Mouse (Mus musculus) left cerebral cortex, postnatal 10 days (tissue): ENCODE results near the gene Gdf11. TPM values are rescaled to one million over a fixed set of nuclear protein-coding genes. Genes with fewer than 3 reads are reported as not detected.

Source experiments
- DNase-seq, 2 experiments: peaks; one replicate each; pipeline ENCODE4 v3.0.0; 2021 to 2022; ENCODE audit warnings: low spot score in 2 of 2, mixed read lengths in 1 of 2; ENCODE audit errors: extremely low spot score in 1 of 2
- intact Hi-C: fragments of 180-260 bp; cut with DNase I; formaldehyde crosslinking; loops from one replicate; pipeline ENCODE4 v1.15.1; 2025
- total RNA-seq, 2 experiments: library from RNA; stranded (reverse); gene quantifications; 2 replicates each; pipeline ENCODE4 v1.2.3; 2021

The Gdf11 gene
- total RNA-seq, 2 experiments from 2014 or later = 13.2 to 16.2 TPM

DNA sequence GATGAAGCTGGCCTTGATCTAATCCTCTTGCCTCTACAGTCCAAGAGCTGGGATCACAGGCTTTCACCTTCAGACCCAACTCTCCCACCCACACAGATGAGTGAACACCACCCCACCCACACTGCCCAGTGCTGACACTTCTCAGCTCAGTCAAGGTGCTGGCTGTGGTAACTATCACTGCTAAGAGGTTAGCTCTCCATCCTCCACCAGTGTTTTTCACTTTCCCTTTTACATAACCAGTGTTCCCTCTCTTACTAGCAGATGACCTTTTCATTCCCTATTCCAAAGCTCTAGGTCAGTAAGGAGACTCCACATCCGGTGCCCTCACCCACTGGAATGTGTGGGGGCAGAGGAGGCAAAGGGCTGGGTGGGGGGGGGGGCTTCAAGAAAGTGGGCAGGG, 29.7 kb upstream of the Gdf11 start:
- no peak for DNase-seq
- intact Hi-C loops = no loop called here

DNA sequence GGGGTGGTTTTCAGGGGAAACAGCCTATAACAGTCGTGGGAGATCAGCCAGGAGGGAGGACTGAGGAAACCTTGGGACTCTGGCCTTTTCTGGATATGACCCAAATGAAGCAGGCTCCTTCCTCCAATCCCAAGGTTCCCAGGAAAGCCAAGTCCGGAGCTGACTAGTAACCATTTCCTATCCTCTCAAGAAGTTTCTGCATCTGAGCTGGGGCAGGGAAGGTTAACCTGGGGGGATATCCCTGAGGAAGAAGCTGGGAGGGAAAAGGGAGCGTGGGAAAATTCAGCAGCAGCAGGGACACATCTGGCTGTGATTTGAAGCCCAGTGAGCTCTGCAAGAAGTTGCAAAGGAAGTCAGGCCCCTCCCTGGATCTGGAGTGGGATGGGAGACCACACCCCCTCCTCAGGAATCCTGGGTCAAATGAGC, 29.2 kb upstream of the Gdf11 start:
- peak in 1 of 2 experiments; percentile 72 for DNase-seq
- intact Hi-C loops = no loop called here

DNA sequence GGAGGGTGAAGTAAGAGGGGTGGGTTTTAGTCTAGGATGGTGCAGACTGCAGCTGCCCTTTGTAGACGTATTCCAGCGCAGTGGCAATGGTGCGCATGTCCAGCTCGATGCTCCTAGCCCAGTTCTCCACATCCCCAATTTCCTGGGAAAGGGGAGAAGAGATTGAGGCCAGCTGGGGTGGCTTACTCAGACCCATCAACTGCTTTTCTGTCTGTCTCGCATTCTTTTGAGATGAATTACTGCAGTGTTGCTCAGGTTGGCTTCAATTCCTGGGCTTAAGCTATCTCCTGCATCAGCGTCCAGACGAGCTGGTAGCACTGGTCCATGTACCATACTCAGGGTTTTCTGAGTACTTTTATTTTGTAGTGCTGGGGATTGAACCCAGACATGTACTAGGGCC, 28.4 kb upstream of the Gdf11 start:
- no peak for DNase-seq
- intact Hi-C loops = no loop called here

DNA sequence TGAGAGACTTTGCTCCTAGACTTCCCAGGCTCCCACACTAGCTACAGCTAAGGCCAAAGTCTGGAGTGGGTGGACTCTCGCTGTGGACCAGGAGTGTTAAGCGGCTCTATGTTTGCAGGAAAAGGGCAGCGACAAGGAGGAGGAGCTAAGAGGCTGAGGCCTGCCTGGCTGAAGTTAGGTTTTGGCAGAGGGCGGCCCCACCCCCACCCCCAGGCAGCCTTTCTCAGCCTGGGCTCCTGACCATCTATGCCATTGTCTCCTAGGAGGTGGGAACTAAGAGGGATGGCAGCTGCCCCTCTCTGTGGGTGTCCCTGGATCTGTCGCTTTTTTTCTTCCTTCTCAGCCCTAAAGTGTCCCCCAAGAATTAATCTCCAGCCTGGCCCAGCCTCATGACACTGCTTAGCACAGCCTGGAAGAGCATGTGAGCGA, 27.7 kb upstream of the Gdf11 start:
- DNase-seq = no peak
- intact Hi-C loops = no loop called here

DNA sequence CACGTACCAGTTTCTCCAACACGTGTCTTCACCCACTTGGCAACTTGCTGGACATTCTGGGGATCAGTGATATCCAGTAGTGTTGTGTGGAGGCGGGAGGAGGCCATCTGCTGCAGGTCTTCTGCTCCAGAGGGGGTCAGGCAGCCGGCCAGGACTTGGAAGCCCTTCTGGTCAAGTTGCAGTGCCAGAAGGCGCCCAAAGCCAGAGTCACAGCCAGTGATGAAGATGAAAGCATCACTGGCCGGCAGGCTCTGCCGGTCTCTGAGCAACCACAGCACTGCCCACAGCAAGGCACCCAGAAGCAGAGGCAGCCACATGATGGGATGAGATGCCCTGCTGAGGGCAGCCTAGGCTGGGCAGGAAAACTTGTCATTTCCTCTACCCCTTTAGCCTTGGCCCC, 26.7 kb upstream of the Gdf11 start:
- intact Hi-C loops = no loop called here
- peak in 1 of 2 experiments; percentile 80 for DNase-seq

DNA sequence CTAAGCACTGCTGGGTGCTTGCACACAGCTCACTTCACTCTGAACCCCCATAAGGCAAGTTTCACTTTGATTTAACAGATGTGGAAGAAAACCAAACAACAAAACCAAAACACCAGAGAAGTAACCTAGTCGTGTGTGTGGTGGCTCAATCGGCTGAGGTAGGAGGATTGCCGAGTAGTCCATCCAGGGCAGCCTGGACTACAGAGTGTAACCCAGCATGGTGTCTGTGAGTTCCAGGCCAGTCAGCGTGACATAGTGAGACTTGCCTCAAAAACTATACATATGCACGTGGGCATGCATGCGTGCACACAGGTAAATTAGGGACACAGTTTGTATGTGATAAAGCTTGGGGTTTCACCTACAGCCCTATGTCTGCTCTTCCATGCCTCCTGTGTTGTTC, 25.9 kb upstream of the Gdf11 start:
- no peak for DNase-seq
- intact Hi-C loops = no loop called here

DNA sequence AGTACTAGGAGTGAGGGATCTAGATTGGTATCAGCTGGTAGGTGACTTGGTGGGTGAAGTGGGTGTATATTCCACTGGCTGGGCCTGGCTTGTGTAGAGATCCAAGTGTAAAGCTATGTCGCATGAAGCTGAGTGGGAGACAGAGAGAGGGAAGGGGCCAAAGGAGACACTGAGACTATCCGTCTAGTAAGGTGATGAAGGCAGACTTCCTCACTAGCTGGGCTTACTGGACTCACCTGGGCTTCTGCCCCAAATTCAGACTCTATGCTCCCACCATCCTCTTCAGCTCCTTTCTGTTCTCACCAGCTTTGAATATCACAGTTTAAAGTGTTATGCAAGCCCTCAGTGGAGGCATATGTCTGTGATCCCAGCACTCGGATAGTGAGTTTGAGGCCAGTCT, 25.1 kb upstream of the Gdf11 start:
- intact Hi-C loops = no loop called here
- DNase-seq = no peak

DNA sequence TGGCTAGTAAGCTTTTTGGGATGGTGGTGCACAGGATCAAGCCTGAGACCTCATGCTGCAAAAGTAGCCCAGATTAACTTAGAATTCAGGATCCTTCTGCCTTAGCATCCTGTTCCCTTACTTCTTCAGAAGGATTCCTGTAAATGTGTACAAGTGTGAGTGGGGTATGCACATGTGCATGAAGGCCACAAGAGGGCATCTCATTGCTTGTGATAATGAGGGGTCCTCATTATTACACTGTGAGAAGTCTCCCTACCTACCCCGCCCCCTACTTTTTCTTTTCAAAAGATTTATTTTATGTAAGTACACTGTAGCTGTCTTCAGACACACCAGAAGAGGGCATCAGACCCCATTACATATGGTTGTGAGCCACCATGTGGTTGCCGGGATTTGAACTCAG, 24.0 kb upstream of the Gdf11 start:
- no peak for DNase-seq
- intact Hi-C loops = no loop called here

DNA sequence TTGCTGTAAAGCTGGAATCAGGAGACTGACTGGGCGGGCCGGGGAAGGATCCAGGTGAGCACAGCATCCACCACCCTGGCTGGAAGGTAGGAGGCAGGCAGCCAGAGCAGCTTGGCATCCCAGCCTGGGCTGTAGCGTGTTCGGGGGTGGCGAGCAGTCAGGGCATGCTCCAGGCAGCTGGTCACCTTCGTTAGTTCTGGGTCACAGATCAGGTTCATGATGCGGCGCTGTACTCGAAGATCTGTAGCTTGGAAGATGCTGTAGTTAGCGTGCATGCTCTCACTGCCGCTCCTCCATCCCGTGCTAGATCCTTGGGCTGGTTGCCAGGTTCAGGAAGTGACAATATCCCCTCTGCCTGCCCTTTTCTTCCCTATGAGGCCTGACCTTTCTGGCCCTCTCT, 22.2 kb upstream of the Gdf11 start:
- intact Hi-C loops = no loop called here
- peak in 1 of 2 experiments; percentile 40 for DNase-seq

DNA sequence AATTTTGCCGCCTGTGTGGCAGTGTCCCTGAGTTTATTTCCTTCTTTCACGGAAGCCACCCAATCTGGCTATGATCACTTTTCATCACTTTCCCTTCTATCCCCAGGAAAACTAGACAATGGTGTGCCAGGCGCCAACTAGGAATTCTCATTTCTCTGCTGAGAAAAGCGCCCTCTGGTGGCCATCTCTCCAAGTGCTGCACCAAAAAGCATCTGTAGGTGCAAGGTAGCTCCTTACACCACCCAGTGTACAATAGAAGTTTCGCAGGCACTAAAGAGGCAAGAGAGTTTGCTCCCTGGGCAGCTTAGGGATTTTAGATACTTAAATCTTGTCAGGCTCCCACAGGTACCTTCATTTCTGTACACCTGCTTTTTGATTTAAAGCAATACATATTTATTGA, 21.7 kb upstream of the Gdf11 start:
- intact Hi-C loops = no loop called here

DNA sequence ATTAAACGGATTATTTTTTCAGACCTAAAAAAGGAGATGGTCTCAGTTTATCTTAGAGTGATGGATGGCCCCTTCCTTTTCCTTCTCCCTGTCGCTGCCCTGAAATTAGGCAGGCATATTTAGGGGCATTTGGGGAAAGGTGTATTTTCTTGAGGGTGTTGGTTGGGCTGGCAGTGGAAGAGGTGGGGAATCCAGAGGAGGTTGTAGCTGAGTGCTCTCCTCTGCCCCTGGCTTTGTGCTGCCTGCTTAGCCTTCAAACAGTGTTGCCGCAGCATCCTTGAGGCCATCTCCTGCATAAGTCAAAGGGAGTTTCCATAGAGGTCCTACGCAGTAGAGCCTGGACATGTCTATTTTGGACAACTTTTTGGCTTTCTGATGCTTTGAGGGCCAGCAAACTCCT, 21.3 kb upstream of the Gdf11 start:
- no peak for DNase-seq
- intact Hi-C loops = no loop called here

More for the DNA sequence above, 21.7 kb upstream of the Gdf11 start:
- peak; percentile 81 to 87 for DNase-seq

DNA sequence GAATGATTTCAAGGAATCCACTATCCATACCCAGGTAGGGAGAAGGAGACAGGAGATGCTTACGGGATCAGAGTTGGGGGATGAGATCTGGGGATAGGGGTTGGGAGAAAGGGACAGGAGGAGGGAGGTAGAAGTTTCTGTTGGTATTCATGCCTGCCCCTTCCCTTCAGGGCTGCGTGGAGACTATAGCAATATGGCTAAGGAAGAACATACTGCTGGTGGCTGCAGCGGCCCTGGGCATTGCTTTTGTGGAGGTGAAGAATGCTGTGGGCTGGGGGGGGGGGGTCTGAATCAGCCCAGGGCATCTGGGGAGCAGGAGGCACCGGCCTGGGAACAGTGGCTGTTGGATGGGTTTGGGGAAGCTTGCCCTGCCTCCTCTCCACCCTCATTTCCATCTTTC, 20.8 kb upstream of the Gdf11 start:
- intact Hi-C loops = no loop called here
- DNase-seq = no peak

DNA sequence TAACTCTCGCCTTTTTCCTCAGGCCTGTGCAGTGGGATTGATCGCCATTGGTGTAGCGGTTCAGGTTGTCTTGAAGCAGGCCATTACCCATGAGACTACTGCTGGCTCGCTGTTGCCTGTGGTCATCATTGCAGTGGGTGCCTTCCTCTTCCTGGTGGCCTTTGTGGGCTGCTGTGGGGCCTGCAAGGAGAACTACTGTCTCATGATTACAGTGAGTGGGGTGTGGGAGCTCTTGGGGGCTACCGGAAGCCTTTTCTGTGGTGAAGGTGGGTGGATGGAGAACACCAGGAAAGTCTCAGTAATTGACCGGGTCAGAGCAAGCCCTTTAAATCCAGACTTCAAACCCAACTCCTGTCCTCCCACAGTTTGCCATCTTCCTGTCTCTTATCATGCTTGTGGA, 19.9 kb upstream of the Gdf11 start:
- no peak for DNase-seq
- intact Hi-C loops = no loop called here

DNA sequence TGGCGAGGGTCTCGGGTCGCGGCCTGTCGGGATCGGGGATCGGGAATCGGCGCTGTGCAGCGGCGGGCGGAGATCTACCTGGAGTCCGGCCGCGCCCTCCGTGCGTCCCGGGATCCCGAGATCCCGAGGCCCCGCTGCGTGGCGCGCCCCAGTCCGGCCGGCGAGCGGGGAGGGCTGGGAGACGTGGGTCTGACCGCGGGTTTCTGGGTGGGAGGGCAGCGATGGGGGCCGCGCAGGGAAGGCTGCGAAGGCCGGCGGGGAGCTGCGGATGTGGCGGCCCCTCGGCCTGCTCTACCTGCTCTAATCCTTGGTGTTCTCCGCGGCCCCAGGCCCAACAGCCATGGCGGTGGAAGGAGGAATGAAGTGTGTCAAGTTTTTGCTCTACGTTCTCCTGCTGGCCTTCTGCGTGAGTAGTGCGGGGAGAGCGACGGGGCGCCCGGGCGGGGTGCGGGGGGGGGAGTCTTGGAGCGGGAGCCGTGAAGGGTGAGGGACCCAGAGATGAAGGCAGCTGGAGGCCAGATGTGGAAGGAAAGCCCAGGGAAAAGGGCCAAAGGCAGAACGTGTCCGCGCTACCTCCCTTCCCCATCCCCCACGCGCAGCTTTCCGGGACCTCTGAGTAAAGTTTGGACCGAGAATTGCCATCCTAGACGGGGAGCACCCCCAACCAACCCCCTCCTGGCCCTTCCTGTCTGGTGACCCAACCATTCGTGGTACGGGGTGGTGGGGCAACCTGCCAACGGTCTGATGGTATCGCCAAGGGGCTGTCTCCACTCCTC, 18.7 kb upstream of the Gdf11 start:
- peak in 1 of 2 experiments; percentile 79 for DNase-seq
- intact Hi-C loops = no loop called here

DNA sequence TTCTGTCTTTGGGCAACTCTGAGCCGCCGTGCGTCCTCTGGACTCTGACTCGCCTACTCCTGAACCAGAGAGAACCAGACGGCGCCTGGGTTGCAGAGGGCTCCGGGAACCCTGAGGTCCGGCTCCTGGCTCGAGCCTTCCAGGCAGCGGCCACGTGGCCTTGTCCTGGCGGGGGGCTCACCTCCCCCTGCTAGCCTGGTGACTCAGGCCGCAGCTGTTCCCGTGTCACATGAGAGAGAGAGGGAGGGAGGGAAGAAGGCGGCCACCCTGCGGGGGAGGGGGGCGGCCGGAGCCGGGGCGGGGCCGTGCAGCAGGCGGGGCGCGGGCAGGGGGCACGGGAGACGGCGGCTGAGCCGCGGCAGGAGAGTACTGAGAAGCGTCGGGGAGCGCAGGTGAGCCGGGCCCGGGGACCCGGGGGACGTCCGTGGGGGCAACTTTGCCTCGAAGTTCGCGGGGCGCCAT, 18.1 kb upstream of the Gdf11 start:
- intact Hi-C loops = no loop called here
- peak; percentile 69 to 91 for DNase-seq

DNA sequence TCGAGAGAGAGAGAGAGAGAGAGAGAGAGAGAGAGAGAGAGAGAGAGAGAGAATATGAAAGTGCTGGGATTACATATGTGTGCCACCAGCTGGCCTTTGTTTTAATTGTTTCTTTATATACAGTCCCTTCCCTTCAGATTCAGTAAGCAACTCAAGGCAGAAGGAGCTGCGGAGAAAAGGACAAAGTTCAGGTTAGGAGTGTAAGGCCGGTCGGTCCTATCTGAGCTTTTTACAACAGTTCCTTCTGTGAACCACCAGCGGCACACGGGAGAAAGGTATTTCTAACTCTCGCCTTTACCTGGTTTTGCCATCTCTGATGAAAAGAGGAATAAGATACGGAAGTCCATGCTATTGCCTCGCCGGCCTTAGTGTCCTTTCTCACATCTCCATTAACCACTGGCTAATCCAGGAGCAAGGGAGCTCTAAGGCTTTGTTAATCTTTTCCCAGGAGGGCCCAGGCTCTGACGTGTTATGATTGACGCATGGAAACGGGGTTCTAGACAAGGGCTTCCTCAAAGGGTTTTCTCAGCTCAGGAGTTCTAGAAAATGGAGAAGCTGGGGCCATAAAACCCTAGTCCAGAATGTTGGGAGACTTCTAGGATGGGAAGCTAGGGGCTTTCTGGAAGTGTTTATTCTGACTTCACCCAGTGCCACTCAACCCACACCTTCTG, 17.4 kb upstream of the Gdf11 start:
- intact Hi-C loops = no loop called here

DNA sequence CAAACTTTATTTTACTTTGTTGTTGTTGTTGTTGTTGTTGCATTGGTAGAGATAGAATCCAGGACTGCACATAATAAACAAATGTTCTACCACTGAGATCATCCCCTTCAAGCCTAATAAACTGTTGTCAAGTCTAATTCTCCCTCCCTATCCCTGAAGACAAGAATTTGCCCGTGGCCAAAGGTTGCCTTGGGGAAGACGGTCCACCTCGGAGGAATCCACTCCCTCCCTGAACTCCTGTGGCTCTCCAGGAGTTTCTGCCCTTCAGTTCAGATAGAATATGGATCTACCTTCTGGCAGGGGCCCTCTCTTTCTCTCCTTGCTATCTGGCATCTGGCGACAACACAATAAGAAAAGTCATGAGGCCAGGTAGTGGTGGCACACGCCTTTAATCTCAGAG, 13.3 kb upstream of the Gdf11 start:
- no peak for DNase-seq
- intact Hi-C loops = no loop called here

More for the DNA sequence above, 17.4 kb upstream of the Gdf11 start:
- no peak for DNase-seq

DNA sequence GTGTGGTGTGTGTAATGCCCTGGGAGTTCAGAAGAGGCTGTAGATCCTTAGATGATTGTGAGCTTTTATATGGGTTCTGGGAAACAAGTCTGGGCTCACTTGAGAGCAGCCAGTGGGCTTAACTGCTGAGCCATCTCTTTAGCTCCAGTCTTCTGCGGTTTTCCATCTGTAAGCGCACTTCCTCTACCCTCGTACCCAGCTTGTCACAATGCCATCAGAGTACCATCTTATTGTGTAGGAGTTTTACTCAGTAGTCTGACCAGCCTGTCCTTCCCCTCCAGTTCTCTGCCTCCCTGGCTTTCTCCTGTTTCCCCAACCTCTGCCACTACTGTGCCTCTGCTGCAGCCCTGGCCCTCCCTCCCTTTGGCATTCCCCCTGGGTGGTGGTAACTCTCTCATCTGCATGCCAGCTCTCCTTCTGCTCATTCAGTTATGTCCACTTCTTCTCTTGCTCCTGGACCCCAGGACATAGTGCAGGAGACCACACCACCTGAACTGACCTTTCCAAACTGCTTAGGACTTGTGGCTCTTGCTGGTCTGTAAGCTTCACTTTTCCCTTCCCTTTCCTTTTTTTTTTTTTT, 11.0 kb upstream of the Gdf11 start:
- intact Hi-C loops = no loop called here
- DNase-seq = no peak

DNA sequence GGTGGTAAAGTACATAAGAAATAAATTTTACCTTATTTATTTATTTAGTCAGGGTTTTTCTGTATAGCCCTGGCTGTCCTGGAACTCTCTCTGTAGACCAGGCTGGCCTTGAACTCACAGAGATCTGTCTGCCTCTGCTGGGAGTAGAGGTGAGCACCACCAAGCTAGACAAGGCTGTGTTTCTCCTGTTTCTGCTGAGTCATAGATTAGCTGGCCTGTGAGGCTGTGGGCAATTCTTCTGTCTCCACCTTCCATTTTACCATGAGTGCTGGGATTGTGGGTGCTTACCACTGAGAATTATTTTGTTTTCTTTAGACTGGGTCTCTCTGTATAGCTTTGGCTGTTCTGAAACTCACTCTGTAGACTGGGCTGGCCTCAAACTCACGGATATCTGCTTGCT, 9.9 kb upstream of the Gdf11 start:
- no peak for DNase-seq
- intact Hi-C loops = no loop called here

DNA sequence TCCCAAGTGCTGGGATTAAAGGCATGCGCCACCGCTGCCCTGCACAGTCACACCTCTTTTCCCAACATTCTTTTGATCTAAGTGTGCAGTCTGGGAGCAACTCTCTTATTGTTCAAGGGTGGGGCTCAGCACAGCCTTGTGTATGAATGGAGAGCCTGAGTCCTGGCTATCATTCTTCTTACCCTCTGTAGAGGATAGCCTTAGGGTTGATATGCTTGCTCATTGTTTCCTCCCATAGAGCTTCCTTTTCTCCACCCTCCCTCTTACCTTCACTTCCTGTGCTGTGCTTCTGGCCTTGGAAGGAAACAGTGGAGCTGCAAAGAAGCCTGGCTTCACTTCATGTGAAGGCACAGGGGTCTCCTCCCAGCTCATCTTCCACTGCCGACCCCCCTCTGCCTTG, 9.2 kb upstream of the Gdf11 start, which contains the start of gene Cd63:
TSS of gene Cd63 (plus strand) at position 292 of the 400 bp plus-strand sequence.
- DNase-seq = no peak
- intact Hi-C loops = no loop called here
